Mouse (Mus musculus) 3134 (cell line): ENCODE results near the gene Vamp4.

Source experiments
- DNase-seq: peaks from one replicate; pipeline ENCODE4 v3.0.0-alpha.2; 2011; ENCODE audit warnings: low spot score; ENCODE audit not compliant: insufficient read length; ENCODE audit errors: extremely low read depth

The Vamp4 gene

DNA sequence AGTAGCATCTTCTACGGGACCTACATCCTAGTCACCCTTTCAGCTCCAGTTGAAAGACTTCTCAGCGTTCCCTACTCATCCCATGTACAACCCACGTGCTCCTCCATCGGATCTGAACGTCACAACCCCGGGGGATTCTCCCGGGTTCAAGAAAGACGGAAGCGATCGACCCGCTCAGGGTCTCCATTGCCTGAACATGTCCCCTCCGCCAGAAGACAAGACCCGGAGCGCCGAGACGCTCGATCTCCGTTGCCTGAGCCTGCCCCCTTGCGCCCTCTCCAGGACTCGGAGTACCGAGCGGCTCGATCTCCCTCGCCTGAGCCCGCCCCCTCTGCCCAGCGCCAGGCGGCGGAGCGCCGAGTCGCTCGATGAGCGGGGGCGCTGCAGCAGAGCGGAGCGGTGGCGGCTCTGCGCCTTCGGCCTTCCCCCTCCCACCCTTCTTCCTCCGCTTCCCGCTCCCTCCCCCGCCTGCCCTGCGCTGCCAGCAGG lies at the start of gene Vamp4:
TSS of gene Vamp4 (plus strand) at position 256 of the 489 bp plus-strand sequence.
- DNase-seq = peak; percentile 97

DNA sequence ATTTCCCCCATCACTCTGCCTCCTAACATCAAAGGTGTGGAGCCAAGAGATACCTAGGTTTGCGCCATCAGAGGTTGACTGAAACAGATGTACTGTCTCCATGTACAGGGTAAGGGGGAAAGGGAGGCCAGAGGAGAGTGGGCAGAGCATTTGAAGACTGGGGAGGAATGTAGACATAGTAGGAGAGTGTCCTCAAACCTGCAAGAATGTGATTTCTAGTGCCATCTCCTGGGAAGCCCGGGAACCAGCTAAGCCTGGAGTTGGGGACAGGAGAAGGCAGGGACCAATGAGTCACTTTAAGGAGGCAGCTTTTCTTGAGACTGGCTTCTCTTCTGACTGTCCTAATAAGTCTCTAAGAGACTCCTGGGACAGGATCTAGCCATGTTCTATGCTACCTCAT lies 40.7 kb upstream of the Vamp4 start:
- no peak for DNase-seq

DNA sequence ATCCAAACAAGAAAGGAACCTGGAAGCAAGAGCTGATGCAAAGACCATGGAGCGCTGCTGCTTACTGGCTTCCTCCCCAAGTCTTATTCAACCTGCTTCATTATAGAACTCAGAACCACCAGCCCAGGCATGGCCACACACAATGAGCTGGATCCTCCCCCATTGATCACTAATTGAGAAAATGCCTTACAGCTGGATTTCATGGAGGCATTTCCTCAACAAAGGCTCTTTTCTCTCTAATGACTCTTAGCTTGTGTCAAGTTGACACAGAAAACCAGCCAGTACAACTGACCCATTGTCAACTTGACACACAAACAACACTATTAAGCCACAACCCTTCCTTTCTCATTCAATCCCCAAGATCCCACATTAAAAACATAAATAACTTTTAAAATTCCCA lies 39.6 kb upstream of the Vamp4 start:
- no peak for DNase-seq

DNA sequence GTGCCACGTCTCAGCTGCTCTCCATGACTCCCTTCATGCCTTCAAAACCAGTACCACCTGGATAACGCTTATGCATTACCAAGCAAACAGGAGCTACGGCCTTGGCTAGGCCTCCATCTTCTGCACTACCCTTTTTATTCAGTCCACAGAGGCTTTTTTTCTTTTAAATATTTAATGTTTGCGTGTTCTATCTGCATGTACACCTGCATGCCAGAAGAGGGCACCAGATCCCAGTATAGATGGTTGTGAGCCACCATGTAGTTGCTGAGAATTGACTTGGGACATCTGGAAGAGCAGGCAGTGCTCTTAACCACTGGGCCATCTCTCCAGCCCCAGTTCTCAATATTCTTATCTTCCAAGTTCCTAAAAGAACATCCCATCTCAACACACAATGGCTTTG lies 38.7 kb upstream of the Vamp4 start:
- no peak for DNase-seq

DNA sequence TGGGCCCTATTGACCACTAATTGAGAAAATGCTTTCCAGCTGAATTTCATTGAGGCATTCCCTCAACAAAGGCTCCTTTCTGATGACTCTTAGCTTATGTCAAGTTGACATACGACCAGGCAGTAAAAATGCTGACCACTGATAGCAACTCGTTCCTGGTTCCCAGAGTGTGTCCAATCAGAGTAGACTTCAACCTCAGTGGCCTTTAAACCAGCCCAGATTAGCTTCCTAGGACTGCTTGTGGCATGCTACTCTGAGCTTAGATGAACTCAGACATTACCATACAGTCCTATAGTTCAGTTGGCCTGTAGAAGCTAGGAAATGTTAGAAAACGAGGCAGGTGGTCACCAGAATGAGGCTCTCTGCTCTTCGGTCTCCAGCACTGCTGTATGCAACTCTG lies 38.0 kb upstream of the Vamp4 start:
- no peak for DNase-seq

DNA sequence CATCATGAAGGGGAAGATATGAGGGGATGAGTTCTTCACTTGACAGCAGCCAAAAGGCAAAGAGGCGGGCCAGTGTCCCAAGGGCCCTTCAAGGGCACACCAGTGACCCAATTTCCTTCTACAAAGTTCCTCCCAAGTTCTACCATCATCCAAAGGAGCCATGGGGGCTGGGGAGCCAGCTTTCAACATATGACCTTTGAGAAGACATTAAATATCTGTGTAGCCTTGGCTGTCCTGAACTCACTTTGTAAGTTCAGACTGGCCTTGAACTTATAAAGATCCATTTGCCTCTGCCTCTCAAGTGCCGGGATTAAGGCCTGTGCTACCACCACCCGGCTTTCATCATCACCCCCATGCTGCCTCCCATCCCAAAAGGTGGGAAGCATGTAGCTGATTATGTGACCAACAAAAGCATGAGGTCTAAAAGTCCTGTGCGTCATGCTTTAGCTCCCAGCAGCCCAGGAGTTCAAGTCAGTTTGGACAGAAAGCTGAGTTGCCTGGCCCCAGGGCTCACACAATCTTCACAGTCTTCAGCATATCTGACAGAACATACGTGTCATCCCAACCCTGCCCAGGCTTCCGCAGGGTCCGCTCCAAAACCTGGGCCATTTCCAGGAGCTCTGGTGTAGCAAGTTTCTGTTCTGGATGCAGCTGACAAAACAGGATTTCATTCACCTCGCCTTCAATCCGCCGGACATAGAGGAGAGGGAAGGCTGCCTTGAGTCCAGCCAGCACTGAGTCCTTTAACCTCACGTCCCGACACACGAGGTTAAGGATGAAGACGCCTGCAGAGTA lies 36.4 kb upstream of the Vamp4 start:
- DNase-seq = no peak

DNA sequence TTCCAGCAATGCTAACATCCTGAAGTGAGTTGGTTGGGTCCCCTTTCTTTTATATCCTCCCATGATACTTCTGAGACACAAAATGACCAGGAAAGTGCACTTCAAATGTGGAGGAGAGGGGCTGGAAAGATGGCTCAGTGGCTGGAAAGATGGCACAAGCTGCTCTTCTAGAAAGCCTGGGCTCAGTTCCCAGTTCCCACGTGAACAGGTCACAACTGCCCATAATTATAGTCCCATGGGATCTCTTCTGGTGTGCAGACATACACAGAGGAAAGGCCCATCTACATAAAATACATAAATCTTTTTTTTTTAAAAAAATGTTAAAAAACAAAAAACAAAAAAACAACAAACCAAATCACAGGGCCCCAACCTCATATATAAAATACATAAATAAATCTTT lies 27.1 kb upstream of the Vamp4 start:
- DNase-seq = no peak

DNA sequence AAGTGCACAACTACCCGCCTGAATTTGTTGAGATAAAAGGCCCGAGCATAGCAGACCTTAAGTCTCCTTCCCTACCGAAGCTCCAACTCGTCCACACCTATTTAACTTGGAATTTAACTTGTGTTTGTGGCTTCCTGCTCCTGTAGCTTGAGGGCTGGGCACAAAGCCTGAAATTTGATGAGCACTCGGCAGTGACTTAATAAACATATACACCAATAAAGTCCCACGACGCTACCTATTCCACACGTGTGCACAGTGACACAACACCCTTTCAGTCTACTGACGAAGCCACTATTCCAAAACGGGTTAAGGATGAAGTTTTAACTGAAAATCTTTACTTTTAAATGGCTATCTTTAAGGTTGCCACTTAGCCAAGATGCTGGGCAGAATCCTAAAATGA lies 22.7 kb upstream of the Vamp4 start:
- DNase-seq = no peak

DNA sequence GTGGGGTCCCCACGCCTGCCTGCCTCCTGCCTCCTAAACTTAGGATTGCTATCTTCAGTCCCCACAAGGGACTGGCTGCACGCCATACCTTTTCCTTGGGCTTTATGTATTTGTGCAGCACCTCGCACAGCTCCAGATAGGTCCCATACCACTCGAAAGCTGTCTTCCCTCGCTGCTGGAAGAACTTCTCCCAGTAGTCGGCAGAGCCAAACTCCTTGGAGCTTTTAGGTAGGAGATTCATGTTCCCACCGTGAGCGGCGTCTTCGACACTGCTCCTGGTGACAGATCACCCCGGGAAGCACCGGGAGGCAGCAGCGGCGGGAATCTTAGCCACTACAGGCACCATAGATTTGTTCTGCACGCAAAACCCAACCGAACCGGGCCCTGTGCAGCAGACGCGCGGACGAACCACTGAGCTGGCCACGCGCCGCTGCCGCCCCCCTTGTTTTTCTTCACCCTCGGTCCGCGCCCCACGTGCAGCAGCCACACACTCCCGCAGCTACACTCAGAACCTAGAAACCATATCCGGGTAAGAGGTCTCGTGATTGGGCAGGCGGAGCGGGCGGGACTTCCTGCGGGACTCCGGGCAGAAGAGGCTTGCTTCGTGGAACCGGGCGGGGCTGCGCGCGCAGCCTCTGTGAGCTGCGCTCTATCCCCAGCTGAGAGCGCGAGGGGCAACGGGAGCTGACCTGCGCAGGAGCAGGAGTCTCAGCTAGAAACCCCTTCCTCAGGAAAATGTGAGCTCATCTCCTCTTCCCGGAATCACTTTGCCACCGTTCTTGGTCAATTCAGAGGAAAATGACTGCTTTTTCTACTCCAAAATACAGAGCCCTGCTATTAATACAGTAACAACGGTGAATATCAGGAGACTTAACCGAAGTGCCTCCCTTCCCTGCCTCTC lies 22.0 kb upstream of the Vamp4 start, which contains the start of gene Mettl13:
TSS of gene Mettl13 (minus strand) at position 536 of the 901 bp plus-strand sequence.
- peak; percentile 92 for DNase-seq

DNA sequence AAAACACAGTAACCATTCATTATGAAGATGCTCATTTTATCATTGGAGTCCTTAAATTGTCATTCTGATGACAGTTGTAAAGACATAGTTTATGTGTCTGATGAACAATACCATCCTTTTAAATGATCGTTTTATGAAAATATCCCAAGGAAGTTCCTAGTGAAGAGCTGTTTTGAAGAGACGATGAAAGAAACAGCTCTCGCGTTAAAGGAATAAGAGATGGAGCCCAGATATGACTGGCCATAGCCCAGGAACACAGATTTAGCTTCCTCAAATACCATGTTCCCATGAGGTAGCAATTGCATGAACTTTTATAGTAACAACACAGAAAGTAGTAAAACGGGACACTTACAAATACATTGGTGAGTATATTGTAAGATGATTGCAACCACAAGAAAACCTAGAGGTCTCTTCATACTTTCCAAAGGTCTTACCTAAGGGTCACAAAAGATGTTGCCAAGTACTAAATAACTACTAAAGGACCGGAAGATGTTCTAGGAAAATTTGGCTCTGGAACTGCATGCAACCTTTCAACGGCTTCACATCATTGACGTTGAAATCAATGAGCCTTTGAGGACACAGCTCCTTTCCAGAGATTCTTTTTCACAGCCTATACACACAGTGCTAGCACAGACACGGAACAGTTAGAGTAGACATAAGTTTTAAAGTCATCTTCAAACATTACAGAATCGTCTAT lies 21.2 kb upstream of the Vamp4 start:
- no peak for DNase-seq

DNA sequence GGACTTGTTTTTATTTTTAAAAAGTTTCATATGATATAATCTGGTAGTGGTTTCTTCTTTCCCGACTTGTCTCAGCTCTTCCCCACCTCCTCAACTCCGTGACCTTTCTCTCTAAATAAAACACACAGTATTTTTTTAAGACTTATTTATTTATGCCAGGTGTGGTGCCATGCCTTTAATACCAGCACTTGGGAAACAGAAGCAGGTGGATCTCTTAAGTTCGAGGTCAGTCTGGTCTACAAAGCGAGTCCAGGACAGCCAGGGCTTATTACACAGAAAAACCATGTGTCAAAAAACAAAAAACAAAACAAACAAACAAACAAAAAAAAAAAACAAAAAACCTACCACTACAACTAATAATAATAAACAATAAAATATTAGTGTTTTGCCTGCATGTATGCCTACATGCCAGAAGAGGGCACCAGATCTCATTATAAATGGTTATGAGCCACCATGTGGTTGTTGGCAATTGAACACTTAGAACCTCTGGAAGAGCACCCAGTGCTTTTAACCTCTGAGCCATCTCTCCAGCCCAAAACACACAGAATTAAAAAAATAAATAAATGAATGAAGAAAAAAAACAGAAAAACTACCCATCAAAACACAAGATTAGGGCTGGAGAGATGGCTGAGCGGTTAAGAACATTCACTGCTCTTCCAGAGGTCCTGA lies 20.6 kb upstream of the Vamp4 start:
- DNase-seq = peak; percentile 51

DNA sequence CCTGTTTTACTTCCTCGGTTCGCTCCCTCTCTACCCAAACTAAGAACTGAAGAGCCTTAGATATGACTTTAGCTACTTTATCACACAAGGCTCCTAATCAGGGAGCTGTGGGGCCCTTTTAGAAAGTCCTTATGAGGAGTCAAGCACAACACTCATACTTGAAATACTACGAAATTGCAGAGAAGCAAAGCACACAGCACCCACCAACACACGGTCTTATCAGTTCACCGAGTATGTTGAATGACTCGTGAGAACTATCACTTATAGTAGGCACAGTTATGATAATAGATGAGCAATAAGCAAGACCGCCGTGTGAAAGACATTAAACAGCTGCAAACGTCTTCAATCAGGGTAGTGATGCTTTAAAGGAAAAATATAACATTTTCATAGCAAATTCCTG lies 17.4 kb upstream of the Vamp4 start:
- DNase-seq = no peak

DNA sequence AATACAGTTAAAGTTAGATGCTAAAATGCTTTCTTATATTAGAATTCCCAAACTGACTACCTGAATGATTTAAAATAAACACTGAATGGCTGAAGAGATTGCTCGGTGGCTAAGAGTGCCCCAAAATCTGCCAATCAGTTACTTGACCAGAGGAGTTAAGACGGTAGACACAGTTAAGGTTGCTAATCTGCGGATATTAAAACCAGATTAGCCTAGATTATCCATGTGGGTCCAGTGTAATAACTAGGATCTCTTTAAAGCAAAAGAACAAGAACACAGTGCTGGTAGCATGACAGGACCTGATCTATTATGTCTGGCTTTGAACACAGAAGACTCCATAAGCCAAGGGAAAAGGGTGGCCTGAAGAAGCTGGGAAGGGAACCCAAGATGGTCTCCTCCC lies 16.1 kb upstream of the Vamp4 start:
- no peak for DNase-seq

DNA sequence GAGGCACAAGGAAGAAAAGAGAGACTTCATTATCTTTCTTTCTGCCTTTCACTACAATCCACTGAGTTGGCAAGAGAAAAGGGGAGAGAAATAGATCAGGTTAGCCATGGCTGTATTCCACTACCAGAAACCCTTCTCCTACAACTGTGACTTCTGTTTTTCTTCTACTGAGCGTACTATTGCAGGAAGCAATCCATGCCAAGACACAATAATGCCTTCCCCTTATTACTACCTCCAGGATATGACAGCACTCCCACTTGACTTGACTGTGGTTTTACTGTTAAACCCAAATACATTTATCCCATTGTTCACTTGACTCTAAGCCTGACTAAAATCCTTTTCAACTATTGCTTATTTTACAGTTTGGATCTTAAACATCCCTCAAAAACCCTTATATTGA lies 7.1 kb upstream of the Vamp4 start:
- no peak for DNase-seq

DNA sequence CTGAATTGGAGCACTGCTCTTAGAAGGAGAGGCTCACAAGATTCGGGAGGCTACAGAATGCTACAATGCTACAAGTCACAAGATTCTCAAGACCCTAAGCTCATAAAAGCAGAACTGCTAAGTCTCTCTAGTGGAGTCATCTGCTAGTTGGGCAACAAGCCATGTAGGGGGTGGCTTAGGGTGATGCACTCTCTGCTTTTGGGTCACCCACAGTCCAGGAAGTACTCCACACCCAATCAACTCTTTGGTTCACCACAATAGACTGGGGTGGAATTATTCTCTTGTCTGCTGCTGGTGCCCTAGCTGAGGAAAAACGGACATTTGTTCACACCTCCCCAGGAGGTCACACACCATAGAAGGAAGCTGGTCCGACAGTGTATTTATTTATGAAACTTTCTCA lies 5.3 kb upstream of the Vamp4 start:
- DNase-seq = no peak

DNA sequence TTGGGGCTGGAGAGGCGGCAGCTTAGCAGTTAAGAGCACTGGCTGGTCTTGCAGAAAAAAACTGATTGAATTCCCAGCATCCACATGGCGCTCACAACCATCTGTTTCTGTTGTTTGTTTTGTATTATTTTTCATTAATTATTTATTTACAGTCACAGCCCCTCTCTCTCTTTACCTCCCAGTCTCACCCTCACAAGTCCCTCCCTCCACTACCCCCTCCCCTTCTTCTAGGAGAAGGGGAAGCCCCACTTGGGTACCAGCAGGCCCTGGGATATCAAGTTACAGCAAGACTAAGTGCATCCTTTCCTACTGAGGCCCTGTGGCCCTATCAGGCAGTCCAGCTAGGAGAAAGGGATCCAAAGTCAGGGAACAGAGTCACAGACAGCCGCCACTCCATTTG lies 3.0 kb upstream of the Vamp4 start:
- no peak for DNase-seq

DNA sequence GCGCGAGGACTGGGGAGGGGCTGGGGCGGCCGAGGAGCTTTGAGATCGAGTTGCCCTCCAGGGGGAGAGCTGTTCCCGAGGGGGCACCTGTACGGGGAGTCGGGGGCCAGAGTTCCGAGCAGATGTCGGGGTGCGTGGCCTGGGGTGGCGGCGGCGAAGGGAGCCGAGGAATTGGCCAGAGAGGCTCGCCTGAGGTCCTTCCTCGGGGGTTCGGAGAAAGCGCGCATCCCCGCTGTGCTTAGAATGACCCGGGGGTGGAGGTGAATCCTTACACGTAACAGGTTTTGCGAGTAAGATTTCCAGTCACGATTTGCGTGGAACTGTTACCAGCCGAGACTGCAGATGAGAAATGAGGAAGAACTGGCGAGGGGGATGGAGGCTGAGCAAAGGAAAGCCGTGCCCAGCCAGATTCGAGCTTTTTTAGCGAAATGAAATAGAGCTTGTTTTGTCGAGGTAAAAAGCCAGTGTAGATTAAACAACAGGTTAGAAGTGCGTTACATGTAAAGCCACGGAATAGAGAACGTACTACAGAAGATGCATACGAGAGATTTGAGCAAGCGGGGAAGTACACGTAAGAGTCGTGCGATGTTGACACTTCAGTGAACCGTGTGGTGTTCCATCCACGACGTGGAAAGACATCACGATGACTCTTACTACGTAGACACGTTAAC lies 751 bp downstream of the Vamp4 start:
- no peak for DNase-seq

DNA sequence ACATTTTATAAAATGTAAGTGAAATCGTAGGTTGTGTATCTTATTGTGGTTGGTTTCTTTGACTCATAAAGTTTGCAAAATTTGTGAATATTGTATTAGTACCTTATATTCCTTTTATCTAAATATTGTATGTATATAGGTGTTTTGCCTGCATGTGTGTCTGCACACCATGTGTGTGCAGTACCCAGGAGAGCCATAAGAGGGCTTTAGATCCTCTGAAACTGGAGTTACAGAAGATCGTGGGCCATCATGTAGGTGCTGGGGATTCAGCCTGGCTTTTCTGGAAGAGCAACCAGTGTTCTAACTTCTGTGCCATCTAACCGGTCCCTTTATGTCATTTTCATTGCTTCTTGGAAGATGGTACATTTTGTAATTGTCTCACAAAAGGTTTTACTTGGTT lies 4.8 kb downstream of the Vamp4 start:
- no peak for DNase-seq

DNA sequence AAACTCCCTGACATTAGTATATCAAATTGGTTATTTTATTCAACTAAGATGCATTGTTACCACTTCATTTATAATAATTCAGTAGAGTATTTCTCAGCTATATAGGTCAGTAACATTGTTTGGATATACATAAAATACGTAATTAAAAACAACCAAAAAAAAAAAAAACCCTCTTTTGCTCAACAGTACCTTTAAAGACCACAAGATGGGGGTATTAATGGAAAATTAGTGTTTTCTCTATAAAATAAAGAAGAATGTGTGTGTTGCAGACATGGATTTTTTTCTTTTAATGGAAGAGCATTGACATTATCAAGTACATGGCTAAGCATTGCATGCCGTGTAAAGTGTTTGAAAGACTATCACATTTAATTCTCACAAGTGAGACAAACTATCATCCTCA lies 12.6 kb downstream of the Vamp4 start:
- no peak for DNase-seq

DNA sequence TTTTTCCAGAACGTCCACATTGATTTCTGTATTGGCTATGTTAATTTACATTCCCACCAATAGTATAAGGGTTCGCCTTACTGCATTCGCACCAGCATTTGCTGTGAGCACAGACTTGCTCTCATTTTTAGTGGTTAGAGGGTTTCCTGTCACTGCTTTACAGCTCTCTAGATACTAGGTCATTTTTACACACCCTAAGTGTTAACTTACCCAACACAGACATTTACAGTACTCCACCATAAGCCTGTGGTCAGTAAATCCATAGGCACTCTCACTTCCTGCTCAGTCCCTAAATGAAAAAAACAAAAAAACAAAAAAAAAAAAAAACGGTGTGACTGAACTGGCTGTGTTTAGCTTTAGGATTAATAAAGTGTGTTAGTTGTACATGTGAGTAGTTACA lies 16.0 kb downstream of the Vamp4 start:
- no peak for DNase-seq
